Mouse (Mus musculus) Muller cell, postnatal 12 days (primary cell): ENCODE measurements around the gene Hps4.
A peak's percentile ranks its signal among the peaks of the same experiment; 100 is the strongest.
"Not testable (repeated sequence)": the region's sequence is repeated elsewhere in the genome, so short reads cannot be mapped to it uniquely, and the experiment has no call there.

Experiments used
- DNase-seq: peaks from one replicate; pipeline ENCODE4 v3.0.0-alpha.2; 2015; ENCODE audit errors: inconsistent ontology term

Gene Hps4

GRCm38 (mm10) chr5:112342463-112343204, at the start of gene Hps4, which contains the start of gene Srrd:
TSS of gene Hps4 (plus strand) at chr5:112343083.
TSS of gene Srrd (minus strand) at chr5:112343040.
- peak; percentile 75 for DNase-seq

GRCm38 (mm10) chr5:112293800-112294199, 49.1 kb upstream of the Hps4 start:
- DNase-seq = no peak

GRCm38 (mm10) chr5:112294696-112295095, 48.2 kb upstream of the Hps4 start:
- DNase-seq = peak; percentile 23

DNA sequence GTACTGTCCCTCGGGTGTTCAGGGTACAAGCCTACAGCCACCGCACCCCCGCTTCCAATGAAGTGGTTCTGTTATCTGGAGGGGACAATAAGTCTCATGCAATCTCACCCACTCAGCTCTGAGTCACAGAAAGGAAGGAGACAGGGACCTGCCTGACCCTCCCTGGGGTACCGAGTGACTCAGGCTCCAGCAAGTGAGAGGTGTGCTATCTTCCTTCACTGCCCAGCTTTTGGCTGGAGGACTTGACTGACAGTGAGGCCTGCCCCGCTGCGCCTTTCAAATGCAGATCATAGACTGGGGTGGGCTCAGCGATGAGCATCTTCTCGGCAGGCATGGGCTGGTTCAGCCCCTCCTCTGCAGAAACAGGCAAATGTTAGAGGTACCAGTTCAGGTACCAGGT, 47.7 kb upstream of the Hps4 start:
- DNase-seq = peak; percentile 69

DNA sequence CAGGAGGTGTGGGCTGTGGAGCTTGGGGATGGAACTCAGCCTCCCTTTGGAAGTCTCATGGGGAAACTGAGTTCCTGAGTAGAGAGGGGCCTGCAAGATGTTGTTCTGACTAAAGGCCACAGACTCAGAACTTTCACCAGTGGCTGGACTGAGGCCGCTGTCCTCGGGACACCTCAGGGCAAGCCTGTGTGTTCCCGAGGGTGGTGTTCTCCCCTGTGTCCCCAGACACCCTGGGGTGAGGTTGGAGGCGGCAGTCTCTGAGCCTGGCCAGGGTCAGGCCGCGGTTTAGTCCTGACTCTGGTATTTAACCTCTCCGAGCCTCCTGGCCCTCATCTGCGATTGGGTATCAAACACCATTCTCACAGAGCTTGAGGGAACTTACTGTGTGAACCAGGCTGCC, 47.3 kb upstream of the Hps4 start:
- DNase-seq = no peak

- no peak for DNase-seq
Measured at GRCm38 (mm10) chr5:112296404-112297181, 46.3 kb upstream of the Hps4 start.

DNA sequence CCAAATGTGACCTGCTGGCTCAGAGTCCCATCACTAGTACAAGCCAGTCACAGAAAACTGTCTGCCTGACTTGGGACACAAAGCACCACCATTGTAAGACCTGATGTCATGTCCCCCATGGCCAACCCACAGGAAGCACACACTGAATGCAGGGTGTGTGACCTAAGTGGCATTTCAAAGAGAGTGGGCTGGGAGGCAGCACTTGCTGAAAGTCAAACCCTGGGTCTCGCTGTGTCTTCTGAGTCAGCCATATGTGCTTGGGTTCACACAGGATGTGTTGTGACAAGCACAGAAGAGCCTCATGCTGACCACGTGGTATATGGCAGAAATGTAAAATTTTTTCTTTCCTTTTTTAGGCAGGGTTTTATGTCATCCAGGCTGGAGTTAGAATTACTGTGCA, 45.6 kb upstream of the Hps4 start:
- DNase-seq = peak; percentile 60

- no peak for DNase-seq
Measured at GRCm38 (mm10) chr5:112298226-112298988, 44.5 kb upstream of the Hps4 start.

DNA sequence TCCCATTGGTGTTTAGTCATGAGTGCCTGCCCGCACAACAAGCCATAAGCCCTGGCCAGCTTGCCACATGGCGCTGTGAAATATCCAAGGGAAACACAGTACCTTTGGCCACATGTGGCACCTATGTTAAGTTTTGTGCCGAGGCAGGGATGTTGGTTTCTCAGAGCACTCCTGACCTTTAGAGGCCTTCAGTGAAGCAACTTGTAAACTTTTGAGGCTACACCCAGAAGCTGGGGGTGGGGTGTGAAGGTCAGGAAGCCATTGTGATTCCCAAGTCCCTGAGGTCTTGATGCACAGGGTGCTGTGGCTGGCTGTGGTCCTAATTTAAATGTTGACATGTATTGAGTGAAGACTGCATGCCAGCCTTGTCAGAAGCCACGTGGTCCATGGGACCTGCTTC, 43.5 kb upstream of the Hps4 start:
- no peak for DNase-seq

DNA sequence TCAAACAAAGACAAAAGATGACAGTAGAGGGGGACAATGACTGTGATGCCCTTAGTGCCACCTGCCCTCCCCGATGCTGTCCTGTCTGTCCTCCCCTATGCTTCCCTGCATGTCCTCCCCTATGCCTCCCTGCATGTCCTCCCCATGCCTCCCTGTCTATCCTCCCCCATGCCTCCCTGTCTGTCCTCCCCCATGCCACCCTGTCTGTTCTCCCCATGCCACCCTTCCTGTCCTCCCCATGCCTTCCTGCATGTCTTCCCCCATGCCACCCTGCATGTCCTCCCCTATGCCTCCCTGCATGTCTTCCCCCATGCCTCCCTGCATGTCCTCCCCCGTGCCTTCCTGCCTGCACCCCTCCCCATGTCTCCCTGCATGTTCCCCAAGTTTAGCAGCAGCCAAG, 42.8 kb upstream of the Hps4 start:
- no peak for DNase-seq

DNA sequence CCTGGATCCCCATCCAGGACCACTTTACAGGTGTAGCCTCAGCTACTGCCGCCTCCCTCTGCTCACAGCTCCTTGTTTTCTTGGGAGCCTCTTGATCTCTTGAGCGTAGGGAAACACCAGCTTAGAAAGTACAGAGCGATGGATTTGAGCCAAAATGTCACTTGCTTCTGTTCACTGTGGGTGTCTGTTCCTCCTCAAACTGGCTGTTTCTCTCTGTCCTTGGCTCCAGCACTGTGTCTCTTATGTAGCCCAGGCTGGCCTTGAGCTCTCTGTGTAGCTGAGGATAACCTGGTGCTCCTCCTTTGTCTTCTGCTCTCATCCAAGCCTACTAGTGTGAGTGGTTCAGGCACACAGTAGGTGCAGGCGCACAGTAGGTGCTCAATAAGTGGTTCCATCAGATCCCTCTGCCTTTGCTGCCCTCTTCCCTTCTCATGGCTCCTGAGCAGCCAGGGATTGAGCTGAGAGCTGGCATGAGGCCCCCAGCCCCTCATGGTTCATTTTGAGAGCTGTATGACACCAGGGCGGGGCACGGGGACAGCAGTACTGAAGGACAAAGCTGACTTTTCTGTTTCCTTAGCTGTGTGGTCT, 42.1 kb upstream of the Hps4 start:
- DNase-seq = no peak

DNA sequence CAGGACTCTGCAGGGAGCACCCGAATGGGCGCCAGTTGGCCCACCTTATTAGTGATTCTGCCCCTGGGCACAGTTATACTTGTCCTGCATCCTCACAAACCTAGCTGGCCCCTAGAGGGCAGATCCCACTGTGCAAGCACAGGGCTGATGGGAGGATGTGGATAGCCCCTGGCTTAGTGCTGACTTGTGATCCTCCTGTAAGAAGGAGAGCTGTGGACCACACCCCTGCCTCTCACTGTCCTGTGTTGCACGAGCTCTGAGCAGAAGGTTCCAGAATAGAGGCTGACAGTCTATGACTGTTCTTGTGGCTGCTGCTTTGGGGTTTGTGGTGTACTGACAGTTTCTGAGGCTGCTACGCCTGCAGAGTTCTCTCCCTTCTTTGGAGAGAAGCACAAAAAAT, 41.2 kb upstream of the Hps4 start:
- no peak for DNase-seq

DNA sequence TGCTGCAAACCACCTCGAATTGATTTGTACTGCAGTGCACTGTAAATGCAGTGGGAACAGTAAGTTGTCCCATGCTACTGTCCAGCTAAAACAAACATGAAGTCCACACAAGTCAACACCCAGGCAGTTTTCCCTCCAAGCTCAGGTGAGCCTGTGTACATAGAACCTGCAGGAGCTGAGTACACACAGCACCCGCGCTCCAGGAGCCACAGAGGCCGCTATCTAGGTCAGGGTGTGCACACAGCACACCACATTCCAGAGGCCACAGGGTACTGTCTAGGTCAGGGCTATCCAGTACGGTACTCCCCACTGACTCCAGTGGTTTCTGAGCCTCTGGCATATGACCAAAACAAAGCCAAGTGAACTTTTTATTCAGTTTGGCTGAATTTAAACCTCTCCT, 40.6 kb upstream of the Hps4 start:
- DNase-seq = no peak

GRCm38 (mm10) chr5:112305842-112306241, 37.0 kb upstream of the Hps4 start:
- DNase-seq = no peak

DNA sequence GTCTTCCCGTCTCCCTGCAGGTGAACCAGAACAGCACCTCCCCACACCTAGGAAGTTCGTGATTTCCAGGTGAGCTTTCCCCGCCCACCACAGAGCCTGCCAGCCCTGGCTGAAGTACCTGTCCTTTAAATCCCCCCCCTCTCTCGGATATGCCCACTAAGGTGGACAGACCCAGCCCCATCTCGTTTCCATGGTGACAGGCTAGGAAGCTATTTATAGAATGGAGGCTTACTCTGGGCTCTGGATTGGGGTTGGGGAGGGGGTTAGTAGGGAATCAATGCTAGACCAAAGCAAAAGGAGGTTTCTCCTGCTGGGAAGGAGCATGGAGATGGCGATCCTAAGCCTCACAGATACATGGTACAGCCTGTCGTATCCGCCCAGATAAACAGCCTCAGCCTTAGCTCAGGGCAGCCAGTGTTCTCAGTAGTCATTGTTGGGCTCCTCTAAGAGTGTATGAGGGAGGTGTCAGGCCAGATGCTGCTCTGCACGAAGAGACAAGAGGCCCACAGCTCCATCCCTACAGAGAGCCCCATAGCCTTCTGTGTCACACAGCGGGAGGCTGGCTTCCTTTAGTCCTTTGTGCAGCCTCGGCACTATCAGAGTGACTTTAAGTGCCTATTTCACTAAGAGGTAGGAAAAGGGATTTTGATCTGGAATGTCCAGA, 29.5 kb upstream of the Hps4 start:
- no peak for DNase-seq

DNA sequence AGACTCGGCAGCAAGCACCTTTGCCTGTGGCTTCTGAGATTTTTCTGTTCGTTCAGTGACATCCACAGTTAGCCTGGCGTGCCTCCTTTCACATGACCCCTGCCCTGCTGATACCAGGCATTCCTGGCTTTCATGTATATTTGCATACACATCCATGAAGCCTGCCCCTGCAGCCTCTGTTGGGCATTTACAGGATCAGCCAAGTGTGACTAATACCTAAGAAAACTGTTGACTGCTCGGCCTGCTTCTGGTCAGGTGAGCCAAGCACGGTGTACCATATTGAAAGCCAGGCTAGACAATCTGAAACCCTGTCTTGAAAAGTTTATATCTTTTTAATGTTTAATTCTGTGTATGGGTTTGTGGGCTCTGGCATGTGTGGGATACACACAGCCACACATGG, 26.4 kb upstream of the Hps4 start:
- DNase-seq = no peak

- DNase-seq = no peak
Measured at GRCm38 (mm10) chr5:112317328-112317727, 25.6 kb upstream of the Hps4 start.

GRCm38 (mm10) chr5:112319343-112319742, 23.5 kb upstream of the Hps4 start:
- not testable (repeated sequence) for DNase-seq

GRCm38 (mm10) chr5:112320379-112320778, 22.5 kb upstream of the Hps4 start:
- no peak for DNase-seq

DNA sequence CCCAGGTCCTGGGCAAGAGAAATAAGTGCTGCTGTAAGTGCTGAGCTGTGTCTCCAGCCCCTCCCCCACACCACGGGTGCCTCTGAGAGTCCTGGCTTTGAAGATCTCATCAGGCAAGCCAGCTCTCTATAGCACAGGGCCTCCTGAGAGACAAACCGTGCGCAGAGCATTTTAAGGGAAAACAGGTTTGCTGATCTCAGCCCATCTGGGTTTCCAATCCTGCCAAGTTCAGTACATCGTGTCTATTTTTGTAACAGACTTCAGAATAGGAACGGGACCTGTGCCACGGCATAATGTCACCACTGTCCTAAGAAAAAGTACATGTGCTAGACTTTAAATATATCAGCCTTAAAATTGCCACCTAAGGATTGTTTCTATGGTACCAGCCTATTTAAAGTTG, 21.9 kb upstream of the Hps4 start:
- no peak for DNase-seq

GRCm38 (mm10) chr5:112321376-112321775, 21.5 kb upstream of the Hps4 start:
- no peak for DNase-seq
